Mouse (Mus musculus) heart, embryonic 12.5 days (tissue): ENCODE data around the gene Mars. TPM values are rescaled to one million over a fixed set of nuclear protein-coding genes. Genes with fewer than 3 reads are reported as not detected.

Source experiments
- ATAC-seq: fragments of 200-750 bp; cut with Nextera tagmentation; 2 replicates; pipeline ENCODE4 v1.8.0; 2017; ENCODE audit warnings: moderate TSS enrichment, moderate library complexity; ENCODE audit not compliant: insufficient number of reproducible peaks, low FRiP score
- H3K27ac ChIP-seq: fragments of 300-500 bp; sonication (generic); 2 replicates; pipeline ENCODE4 v1.5.1; 2016; ENCODE audit warnings: mild to moderate bottlenecking, moderate library complexity; ENCODE audit not compliant: poor library complexity, severe bottlenecking
- H3K27me3 ChIP-seq: fragments of 300-500 bp; sonication (generic); replicated peaks from 2 replicates; pipeline ENCODE4 v1.6.1; 2016; ENCODE audit warnings: mild to moderate bottlenecking, moderate library complexity
- H3K36me3 ChIP-seq: fragments of 300-500 bp; sonication (generic); 2 replicates; pipeline ENCODE4 v1.6.1; 2016; ENCODE audit warnings: mild to moderate bottlenecking, moderate library complexity
- H3K4me1 ChIP-seq: fragments of 300-500 bp; sonication (generic); replicated peaks from 2 replicates; pipeline ENCODE4 v1.6.1; 2016; ENCODE audit warnings: mild to moderate bottlenecking
- H3K4me2 ChIP-seq: fragments of 300-500 bp; sonication (generic); 2 replicates; pipeline ENCODE4 v1.6.1; 2016; ENCODE audit warnings: mild to moderate bottlenecking, moderate library complexity
- H3K4me3 ChIP-seq: fragments of 300-500 bp; sonication (generic); 2 replicates; pipeline ENCODE4 v1.5.1; 2016; ENCODE audit warnings: mild to moderate bottlenecking
- H3K9ac ChIP-seq: fragments of 300-500 bp; sonication (generic); 2 replicates; pipeline ENCODE4 v1.6.1; 2016; ENCODE audit warnings: mild to moderate bottlenecking, moderate library complexity
- H3K9me3 ChIP-seq: fragments of 300-500 bp; sonication (generic); replicated peaks from 2 replicates; pipeline ENCODE4 v1.6.1; 2016; ENCODE audit warnings: mild to moderate bottlenecking, moderate library complexity
- WGBS: fragments of 180-500 bp; shearing (Covaris S2); methylation state at CpG from one replicate; pipeline ENCODE4 v1.1.7; 2016; 5-methylcytosine and 5-hydroxymethylcytosine counted together
- polyA plus RNA-seq: library from polyadenylated mRNA; unstranded; fragments of >200 nt; fragmentation: Nextera tagmentation; extraction: Ambion mirVana; gene quantifications from 2 replicates; pipeline ENCODE4 v1.2.1, GENCODE M21; 2016

Mars gene
- polyA plus RNA-seq, 1 experiment from 2014 or later, result 110 TPM

- no peak for ATAC-seq
- 58% methylated on average over 4 of the region's 4 CpGs for WGBS
- no peak overlapping the region for H3K27ac ChIP-seq
Observed at GRCm38 (mm10) chr10:127348957-127349356, 37.4 kb upstream of the Mars start.

DNA sequence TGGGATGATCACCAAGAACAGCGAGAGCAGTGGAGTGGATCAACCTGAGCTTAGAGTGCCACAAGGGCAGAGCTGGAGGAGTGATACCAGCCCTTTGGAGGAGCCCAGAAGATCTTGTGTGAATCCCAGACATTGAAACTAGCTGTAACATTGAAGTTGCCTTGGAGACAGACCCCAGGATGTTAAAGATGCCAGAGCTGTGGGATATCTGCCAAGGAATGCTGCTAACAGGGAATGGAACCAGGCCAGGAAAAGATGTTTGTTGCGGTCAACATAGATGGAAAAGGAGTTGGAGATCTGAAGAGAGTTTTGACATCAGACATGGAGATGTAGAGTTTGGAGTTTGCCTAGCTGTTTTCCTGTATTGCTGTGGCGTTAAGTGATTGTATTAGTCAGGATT is 34.6 kb upstream of the Mars start:
- no peaks in the 10 kb centered on the region for H3K36me3 ChIP-seq

More at GRCm38 (mm10) chr10:127348957-127349356, 37.4 kb upstream of the Mars start:
- Histone ChIP-seq H3K4me1 (peaks cover 8% of the 10 kb centered on the region; the same call in 1 of the 2 replicates), H3K27me3 (peaks cover 12% of the 10 kb centered on the region), H3K4me2 (no peak overlapping the region), H3K4me3 (no peak overlapping the region), H3K9me3 (no peaks in the 10 kb centered on the region), H3K9ac (no peak overlapping the region), H3K36me3 (no peaks in the 10 kb centered on the region)

GRCm38 (mm10) chr10:127343029-127343428 is 31.4 kb upstream of the Mars start:
- WGBS, result 70% methylated on average over 3 of the region's 3 CpGs
- H3K4me2 ChIP-seq, result no peak overlapping the region
- no peak for ATAC-seq
- no peaks in the 10 kb centered on the region for H3K9me3 ChIP-seq
- H3K27ac ChIP-seq, result no peak overlapping the region
- no peak overlapping the region for H3K9ac ChIP-seq
- H3K4me1 ChIP-seq, result peaks cover 32% of the 10 kb centered on the region
- peaks cover 33% of the 10 kb centered on the region for H3K27me3 ChIP-seq
- no peaks in the 10 kb centered on the region for H3K36me3 ChIP-seq
- no peak overlapping the region for H3K4me3 ChIP-seq

More for the DNA sequence above, 34.6 kb upstream of the Mars start:
- 77% methylated on average over 3 of the region's 3 CpGs for WGBS
- H3K27ac ChIP-seq, result no peak overlapping the region
- no peak overlapping the region for H3K4me3 ChIP-seq
- peaks cover 16% of the 10 kb centered on the region for H3K4me1 ChIP-seq
- H3K9ac ChIP-seq, result no peak overlapping the region
- ATAC-seq, result no peak
- peaks cover 12% of the 10 kb centered on the region for H3K27me3 ChIP-seq
- no peaks in the 10 kb centered on the region for H3K9me3 ChIP-seq
- H3K4me2 ChIP-seq, result no peak overlapping the region

- peak within 1 kb of the TSS; percentile 64; the same call in 1 of the 2 replicates for H3K9ac ChIP-seq
- peak within 1 kb of the TSS; percentile 48 for H3K4me3 ChIP-seq
- H3K36me3 ChIP-seq, result no peaks in the 10 kb centered on the region
- WGBS, result under 1% methylated on average over 29 of the region's 29 CpGs
- no peaks in the 10 kb centered on the region for H3K9me3 ChIP-seq
- H3K4me1 ChIP-seq, result peaks cover 32% of the 10 kb centered on the region
- H3K27ac ChIP-seq, result no peak within 1 kb of the TSS
- no peak; the same call in 1 of the 2 replicates for ATAC-seq
- peaks cover 43% of the 10 kb centered on the region for H3K27me3 ChIP-seq
- peak within 1 kb of the TSS; percentile 92 for H3K4me2 ChIP-seq
Observed at GRCm38 (mm10) chr10:127341891-127342639, 30.5 kb upstream of the Mars start, which contains the start of gene Gli1. Gene Gli1, minus strand, starts transcription at chr10:127341974.

GRCm38 (mm10) chr10:127341360-127341690 is 29.7 kb upstream of the Mars start:
- no peaks in the 10 kb centered on the region for H3K9me3 ChIP-seq
- peak overlapping the region; percentile 92 for H3K4me2 ChIP-seq
- peak overlapping the region; percentile 48 for H3K4me3 ChIP-seq
- no peak for ATAC-seq
- H3K9ac ChIP-seq, result peak overlapping the region; percentile 64; the same call in 1 of the 2 replicates
- no peak overlapping the region for H3K27ac ChIP-seq
- H3K27me3 ChIP-seq, result peaks cover 49% of the 10 kb centered on the region
- WGBS, result 0% methylated on average over 9 of the region's 11 CpGs
- H3K4me1 ChIP-seq, result peaks cover 32% of the 10 kb centered on the region
- no peaks in the 10 kb centered on the region for H3K36me3 ChIP-seq

- WGBS, result 1% methylated on average over 27 of the region's 27 CpGs
- no peak for ATAC-seq
- H3K4me3 ChIP-seq, result peak overlapping the region; percentile 48
- peaks cover 50% of the 10 kb centered on the region for H3K27me3 ChIP-seq
- peak overlapping the region; percentile 92 for H3K4me2 ChIP-seq
- H3K9ac ChIP-seq, result 0 out of 2 replicates have a peak overlapping the region, but pooled peaks have one; percentile 58
- H3K36me3 ChIP-seq, result no peaks in the 10 kb centered on the region
- peaks cover 32% of the 10 kb centered on the region for H3K4me1 ChIP-seq
- H3K9me3 ChIP-seq, result no peaks in the 10 kb centered on the region
- H3K27ac ChIP-seq, result no peak overlapping the region
Observed at GRCm38 (mm10) chr10:127340577-127341359, 29.2 kb upstream of the Mars start.

GRCm38 (mm10) chr10:127339683-127340576 is 28.3 kb upstream of the Mars start:
- Histone ChIP-seq H3K27me3 (peaks cover 50% of the 10 kb centered on the region), H3K4me1 (peaks cover 32% of the 10 kb centered on the region), H3K4me2 (peak overlapping the region; percentile 92), H3K27ac (no peak overlapping the region), H3K4me3 (peak overlapping the region; percentile 48), H3K9ac (peak overlapping the region; percentile 58), H3K9me3 (no peaks in the 10 kb centered on the region), H3K36me3 (no peaks in the 10 kb centered on the region)
- under 1% methylated on average over 42 of the region's 42 CpGs for WGBS
- peak; percentile 40; the same call in 1 of the 2 replicates for ATAC-seq

GRCm38 (mm10) chr10:127338930-127339682 is 27.5 kb upstream of the Mars start:
- under 1% methylated on average over 31 of the region's 31 CpGs for WGBS
- Histone ChIP-seq H3K9me3 (no peaks in the 10 kb centered on the region), H3K27me3 (peaks cover 50% of the 10 kb centered on the region), H3K9ac (peak overlapping the region; percentile 58), H3K4me1 (peaks cover 32% of the 10 kb centered on the region), H3K36me3 (no peaks in the 10 kb centered on the region), H3K4me2 (peak overlapping the region; percentile 92), H3K27ac (no peak overlapping the region), H3K4me3 (peak overlapping the region; percentile 48)
- peak; percentile 68 for ATAC-seq

- peaks cover 32% of the 10 kb centered on the region for H3K4me1 ChIP-seq
- H3K9ac ChIP-seq, result no peak overlapping the region
- no peak overlapping the region for H3K27ac ChIP-seq
- no peak overlapping the region for H3K4me3 ChIP-seq
- ATAC-seq, result no peak
- no peaks in the 10 kb centered on the region for H3K36me3 ChIP-seq
- peaks cover 51% of the 10 kb centered on the region for H3K27me3 ChIP-seq
- no peak overlapping the region for H3K4me2 ChIP-seq
- no peaks in the 10 kb centered on the region for H3K9me3 ChIP-seq
- WGBS, result 76% methylated on average over 6 of the region's 6 CpGs
Observed at GRCm38 (mm10) chr10:127337536-127338099, 26.0 kb upstream of the Mars start.

GRCm38 (mm10) chr10:127336952-127337351 is 25.4 kb upstream of the Mars start:
- peaks cover 55% of the 10 kb centered on the region for H3K27me3 ChIP-seq
- no peak overlapping the region for H3K4me3 ChIP-seq
- ATAC-seq, result no peak
- H3K27ac ChIP-seq, result no peak overlapping the region
- no peaks in the 10 kb centered on the region for H3K36me3 ChIP-seq
- peaks cover 26% of the 10 kb centered on the region for H3K4me1 ChIP-seq
- H3K9ac ChIP-seq, result no peak overlapping the region
- H3K4me2 ChIP-seq, result no peak overlapping the region
- no peaks in the 10 kb centered on the region for H3K9me3 ChIP-seq
- 59% methylated on average over 5 of the region's 5 CpGs for WGBS
